Mouse (Mus musculus) brain, embryonic 18.5 days (tissue): Measurements from ENCODE around the gene Scrn1.

Experiments used
- DNase-seq: peaks from one replicate; pipeline ENCODE4 v3.0.0-alpha.2; 2012; ENCODE audit warnings: low read depth, low spot score

The Scrn1 gene

DNA sequence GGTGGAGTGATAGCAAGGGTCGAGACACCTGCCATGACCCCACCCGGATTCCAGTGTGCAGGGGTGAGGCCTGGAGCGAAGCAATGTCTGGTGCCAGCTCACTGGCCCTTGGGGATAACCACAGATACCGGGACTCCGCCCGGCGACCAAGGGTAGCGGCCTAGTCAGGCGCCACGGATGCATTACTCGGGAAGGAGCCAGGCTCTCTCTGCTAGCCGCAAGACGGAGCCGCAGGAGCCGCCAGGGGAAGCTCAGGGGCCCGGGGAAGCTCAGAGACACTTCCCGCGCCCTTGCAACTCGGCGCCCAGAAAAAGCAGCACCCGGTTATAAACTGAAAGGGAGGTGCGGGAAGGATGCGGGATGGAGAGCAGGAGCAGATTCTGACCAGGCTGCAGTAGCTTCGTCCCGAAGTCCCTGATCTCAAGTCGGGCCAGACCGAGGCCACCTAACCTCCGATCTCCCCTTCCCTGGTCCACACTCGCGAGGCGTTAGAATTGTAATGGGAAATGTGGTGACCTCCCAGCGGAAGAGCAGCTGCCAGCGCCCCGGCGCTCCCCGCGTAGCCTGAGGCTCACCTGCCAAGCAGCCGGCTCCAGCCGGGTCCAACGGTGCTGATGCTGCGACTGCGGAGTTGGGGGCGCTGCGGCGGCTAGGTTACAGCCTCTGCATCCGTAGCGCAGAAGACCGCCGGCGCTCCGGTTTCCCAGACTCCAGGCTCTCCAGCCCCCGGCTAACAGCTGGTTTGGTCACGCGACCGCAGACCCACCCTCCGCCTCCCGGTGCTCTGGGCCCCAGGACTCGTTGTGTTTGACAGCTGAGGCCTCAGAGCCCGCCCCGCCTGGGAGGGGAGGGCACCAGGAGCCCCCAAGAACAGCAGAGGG lies at the start of gene Scrn1:
Gene Scrn1 (minus strand): TSS at position 825 of the 881 bp plus-strand sequence.
- DNase-seq: peak; percentile 78

GRCm38 (mm10) chr6:54606241-54606640 lies 40.0 kb upstream of the Scrn1 start:
- no peak for DNase-seq

DNA sequence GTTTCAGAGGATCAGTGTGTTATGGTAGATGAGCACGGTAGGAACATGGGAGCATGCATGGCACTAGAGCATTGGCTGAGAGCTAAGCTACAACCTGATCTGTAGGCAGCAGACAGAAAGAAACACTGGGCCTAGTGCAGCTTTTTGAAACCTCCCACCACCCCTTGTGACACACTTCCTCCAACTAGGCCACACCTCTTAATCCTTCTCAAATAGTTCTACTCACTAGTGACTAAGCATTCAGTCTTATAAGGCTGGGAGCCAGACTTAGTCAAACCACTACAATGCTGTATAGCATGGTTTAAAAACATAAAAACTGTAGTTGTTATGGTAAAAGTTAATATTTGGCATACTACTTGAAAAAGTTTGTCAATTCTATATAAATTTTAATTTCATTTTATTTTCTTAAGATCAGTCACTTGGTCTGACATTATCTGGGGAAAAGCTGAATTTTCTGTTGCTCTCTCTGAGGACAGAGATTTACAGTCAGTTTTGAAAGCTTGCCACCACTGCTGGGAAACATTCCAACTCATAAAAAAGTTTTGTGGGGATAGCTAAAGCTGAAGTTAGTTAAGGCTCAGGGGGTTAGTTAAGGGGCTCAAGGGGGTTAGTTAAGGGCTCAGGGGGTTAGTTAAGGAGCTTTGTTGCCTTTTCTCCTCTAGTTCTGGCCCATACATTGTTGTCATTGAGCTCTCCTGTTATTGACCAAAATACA lies 37.9 kb upstream of the Scrn1 start:
- no peak for DNase-seq

DNA sequence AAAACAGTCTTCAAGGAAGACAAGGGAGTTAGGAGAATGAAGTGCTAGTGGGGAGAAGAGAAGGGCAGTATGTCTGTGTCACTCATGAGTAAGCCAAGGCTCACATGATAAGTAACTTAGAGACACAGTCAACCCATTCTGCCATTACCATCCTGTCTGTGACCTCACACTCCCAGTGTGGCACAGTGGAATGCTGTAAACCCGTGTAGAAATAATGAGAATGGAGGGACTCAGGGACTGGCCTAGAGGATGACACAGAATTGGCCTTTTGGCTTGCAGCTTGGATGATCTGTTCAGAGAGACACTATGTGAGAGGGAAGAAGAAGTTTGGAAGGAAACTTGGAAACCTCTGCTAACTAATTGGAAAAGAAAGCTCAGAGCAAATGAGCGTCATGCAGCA lies 36.6 kb upstream of the Scrn1 start:
- no peak for DNase-seq

GRCm38 (mm10) chr6:54600681-54601347 lies 34.5 kb upstream of the Scrn1 start:
- DNase-seq: no peak

GRCm38 (mm10) chr6:54597711-54598110 lies 31.4 kb upstream of the Scrn1 start:
- no peak for DNase-seq

GRCm38 (mm10) chr6:54597208-54597607 lies 30.9 kb upstream of the Scrn1 start, which contains the start of gene Fkbp14:
Gene Fkbp14, minus strand, starts transcription at chr6:54597308.
- no peak for DNase-seq

DNA sequence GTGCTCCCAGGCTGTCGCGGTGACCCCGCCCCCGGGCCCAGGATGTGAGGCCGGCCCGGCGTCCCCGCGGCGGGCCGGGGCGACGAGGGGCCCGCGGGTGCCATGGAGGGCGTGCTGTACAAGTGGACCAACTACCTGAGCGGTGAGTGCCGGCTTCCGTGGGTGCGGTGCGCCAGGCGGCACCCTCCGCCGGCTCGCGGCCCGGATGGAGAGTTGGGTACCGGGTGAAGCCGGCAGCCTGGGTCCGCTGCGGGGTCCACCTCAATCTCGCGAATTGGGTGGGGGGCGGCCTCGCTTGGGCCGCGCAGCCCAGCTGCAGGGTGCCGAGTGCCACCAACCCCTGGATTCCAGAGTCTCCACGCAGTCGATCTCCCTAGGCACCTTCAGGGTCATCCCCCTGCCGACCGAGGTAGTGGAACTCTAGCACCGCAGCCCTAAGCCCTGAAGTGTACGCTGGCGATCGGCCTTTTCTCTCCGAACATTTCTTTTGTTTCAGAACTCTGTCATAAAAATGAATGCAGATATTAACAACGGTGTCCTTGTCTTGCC lies 29.1 kb upstream of the Scrn1 start:
- DNase-seq: no peak

- DNase-seq: peak; percentile 75
Observed at GRCm38 (mm10) chr6:54594469-54595329, 28.4 kb upstream of the Scrn1 start, which contains the start of gene Plekha8. Gene Plekha8, plus strand, starts transcription at chr6:54595111.

DNA sequence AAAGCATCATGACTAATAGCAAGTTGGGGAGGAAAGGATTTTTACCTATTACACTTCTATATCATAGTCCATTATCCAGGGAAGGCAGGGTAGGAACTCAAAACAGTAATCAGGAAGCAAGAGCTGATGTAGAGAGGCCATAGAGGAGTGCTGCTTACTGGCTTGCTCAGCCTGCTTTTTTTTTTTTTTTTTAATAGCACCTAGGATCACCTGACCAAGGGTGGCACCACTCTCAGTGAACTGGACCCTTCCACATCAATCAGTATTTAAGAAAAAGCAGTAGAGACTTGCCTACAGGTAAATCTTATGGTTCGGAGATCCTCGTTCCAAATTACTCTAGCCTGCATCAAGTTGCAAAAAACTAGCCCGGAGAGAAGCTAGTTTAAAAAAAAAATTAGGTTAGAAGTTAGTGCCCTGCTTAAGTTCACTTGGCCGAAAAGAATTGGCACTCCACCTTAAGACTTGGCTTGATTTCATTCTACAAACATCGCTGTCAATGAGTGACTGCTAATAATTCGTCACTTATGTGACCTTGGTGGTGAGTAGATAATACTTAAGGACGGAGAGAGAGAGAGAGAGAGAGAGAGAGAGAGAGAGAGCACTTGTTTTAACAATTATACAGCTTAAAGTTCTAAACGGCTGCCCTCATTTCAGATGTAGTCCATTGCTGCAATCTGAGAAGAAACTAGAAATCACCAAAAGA lies 27.6 kb upstream of the Scrn1 start:
- DNase-seq: no peak

DNA sequence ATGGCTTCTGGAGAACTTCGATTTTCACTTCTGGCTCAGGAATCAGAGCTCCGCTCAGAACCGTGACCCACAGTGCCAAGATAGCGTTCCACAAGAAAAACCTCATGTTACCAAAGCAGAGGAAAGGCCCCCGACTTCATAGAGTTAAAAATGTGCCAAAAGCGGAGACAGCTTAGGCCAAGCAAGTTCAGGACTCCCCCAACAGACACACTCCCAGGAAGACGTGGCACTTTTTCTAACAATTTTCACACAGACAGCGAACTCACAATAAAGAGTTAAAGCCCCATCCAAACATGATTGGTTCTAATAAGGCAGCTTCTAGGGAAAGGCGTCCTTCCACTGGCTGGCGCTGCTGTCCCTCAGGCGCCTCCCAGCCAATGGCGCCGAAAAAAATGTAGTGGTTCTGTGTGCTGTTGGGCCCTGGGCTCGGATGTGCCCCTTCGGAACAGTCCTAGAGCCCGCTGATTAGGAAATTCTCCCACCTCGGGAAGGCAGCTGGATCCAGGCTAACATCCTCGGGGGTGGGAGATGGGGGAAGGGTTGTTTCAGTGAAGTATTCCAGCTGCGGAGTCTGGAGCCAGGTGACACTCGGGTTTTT lies 26.7 kb upstream of the Scrn1 start:
- DNase-seq: peak; percentile 85

- DNase-seq: no peak
Observed at GRCm38 (mm10) chr6:54591778-54592177, 25.5 kb upstream of the Scrn1 start.

DNA sequence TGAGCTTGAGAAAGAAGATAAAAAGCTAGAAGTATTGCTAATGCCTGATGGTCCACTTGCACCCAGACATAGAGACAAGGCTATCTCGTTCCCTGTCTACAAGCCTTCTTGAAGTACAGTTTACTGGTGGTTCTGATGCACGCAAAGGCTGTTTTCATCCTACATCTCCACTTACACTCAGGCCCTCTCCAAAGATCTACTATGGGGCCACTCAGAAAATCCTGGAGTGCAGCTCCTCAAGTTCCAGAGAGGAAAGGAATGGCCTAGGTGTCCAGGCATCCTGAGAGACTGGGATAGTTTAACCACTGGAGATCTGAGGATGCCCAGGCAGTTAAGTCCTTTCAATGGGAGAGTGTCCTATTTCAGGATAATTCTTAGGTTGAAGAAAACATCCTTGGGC lies 24.4 kb upstream of the Scrn1 start:
- no peak for DNase-seq

GRCm38 (mm10) chr6:54588212-54588611 lies 21.9 kb upstream of the Scrn1 start:
- DNase-seq: no peak

GRCm38 (mm10) chr6:54587683-54588082 lies 21.4 kb upstream of the Scrn1 start:
- no peak for DNase-seq

DNA sequence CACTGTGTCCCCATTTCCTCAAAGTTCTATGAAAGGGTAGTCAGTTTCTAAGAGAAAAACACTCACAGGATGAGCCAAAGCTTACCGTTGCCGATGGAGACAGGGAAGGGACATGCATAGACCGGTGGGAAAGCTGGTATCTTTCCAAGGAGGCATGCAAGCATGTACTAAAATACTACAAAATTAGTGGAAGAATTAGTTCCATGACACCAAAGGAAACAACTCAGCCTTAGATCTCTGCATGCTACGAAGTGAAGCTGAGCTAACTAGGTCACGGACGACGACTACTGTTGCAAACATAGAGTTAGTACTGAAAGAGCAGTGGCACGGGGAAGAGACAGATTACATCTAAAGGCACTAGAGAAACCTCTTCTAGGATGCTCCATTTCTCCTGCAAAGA lies 20.6 kb upstream of the Scrn1 start:
- no peak for DNase-seq

GRCm38 (mm10) chr6:54586175-54586574 lies 19.9 kb upstream of the Scrn1 start:
- no peak for DNase-seq

DNA sequence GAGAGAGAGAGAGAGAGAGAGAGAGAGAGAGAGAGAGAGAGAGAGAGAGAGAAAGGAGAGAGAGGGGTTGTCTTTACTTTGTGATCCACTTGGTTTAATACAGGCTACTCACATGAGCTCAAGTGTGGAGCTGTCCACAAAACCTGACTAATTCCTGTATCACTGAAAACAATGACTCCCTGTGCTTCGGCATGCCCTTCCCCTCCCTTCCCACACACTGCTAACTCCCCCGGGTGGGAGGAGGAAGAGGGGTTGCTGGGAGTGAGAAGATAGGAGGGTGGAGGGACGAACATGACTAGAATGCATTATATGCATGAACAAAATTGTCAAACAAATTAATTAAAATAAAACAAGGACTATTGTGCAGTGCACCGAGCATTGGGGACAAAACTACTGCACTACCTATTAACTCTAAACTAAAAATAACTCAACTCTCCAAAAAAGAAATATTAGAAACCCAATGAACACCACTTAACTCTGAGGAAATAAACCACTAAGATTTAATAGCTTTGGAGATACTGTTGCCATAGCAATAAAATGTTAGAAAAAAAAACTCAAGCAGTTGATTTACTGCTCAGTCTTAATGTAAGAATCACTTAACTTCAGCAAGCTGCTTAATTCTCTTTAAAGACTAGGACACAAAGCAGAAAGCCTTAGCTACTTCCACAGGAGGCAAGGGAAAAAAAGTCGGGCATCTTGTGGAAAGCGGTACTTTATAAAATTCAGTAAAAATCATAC lies 7.1 kb upstream of the Scrn1 start:
- no peak for DNase-seq

GRCm38 (mm10) chr6:54569776-54570175 lies 3.5 kb upstream of the Scrn1 start:
- DNase-seq: no peak
